Mouse (Mus musculus): ENCODE measurements around the gene Sectm1a. TPM values are rescaled to one million over a fixed set of nuclear protein-coding genes. Genes with fewer than 3 reads are reported as not detected.
"Not testable (repeated sequence)": the region's sequence is repeated elsewhere in the genome, so short reads cannot be mapped to it uniquely, and the experiment has no call there.

Gene Sectm1a
- total RNA-seq, 2 experiments from 2014 or later, result not detected

- Histone ChIP-seq H3K4me3 (peak overlapping the region; percentile 35), H3K27ac (peak overlapping the region; percentile 71)
- DNase-seq, result no peak
- TF ChIP-seq CTCF (IDR thresholded peaks at IDR 0.05), result no peak
- intact Hi-C loops (cut with DNase I), result no loop called here
Observed at GRCm38 (mm10) chr11:121082857-121083500, 2.0 kb upstream of the Sectm1a start.

GRCm38 (mm10) chr11:121082250-121082649 is 1.2 kb upstream of the Sectm1a start:
- no peak for DNase-seq
- intact Hi-C loops (cut with DNase I), result no loop called here
- peak overlapping the region; percentile 71 for H3K27ac ChIP-seq
- TF ChIP-seq CTCF (IDR thresholded peaks at IDR 0.05), result no peak
- no peak overlapping the region for H3K4me3 ChIP-seq

- H3K27ac ChIP-seq, result no peak overlapping the region
- TF ChIP-seq CTCF (IDR thresholded peaks at IDR 0.05), result no peak
- no peak for DNase-seq
- H3K4me3 ChIP-seq, result no peak overlapping the region
- intact Hi-C loops (cut with DNase I), result no loop called here
Observed at GRCm38 (mm10) chr11:121080330-121080729, 690 bp downstream of the Sectm1a start.

- intact Hi-C loops (cut with DNase I), result loop anchor here (5.0 kb wide), 1 partner anchor 47 kb away; no protein-coding TSS in a partner anchor
- no peak overlapping the region for H3K27ac ChIP-seq
- H3K4me3 ChIP-seq, result no peak overlapping the region
- TF ChIP-seq CTCF (IDR thresholded peaks at IDR 0.05), result no peak
- DNase-seq, result no peak
Observed at GRCm38 (mm10) chr11:121075655-121076054, 5.4 kb downstream of the Sectm1a start.

GRCm38 (mm10) chr11:121069662-121070061 is 11.4 kb downstream of the Sectm1a start:
- intact Hi-C loops (cut with DNase I); DNase-seq; H3K4me3 ChIP-seq; H3K27ac ChIP-seq: not testable (repeated sequence)

GRCm38 (mm10) chr11:121067895-121068294 is 13.1 kb downstream of the Sectm1a start:
- TF ChIP-seq CTCF (IDR thresholded peaks at IDR 0.05), result no peak
- no peak for DNase-seq
- H3K4me3 ChIP-seq, result no peak overlapping the region
- intact Hi-C loops (cut with DNase I), result no loop called here
- H3K27ac ChIP-seq, result no peak overlapping the region

GRCm38 (mm10) chr11:121064197-121064596 is 16.8 kb downstream of the Sectm1a start:
- no peak for DNase-seq
- Histone ChIP-seq H3K4me3 (peak overlapping the region; percentile 30), H3K27ac (0 out of 2 replicates have a peak overlapping the region, but pooled peaks have one; percentile 4)
- intact Hi-C loops (cut with DNase I), result no loop called here
- peak; percentile 49 for TF ChIP-seq CTCF (IDR thresholded peaks at IDR 0.05)

- peak within 1 kb of the TSS; percentile 30 for H3K4me3 ChIP-seq
- intact Hi-C loops (cut with DNase I), result no loop called here
- no peak for DNase-seq
- no peak for TF ChIP-seq CTCF (IDR thresholded peaks at IDR 0.05)
- H3K27ac ChIP-seq, result peak within 1 kb of the TSS; percentile 4; the same call in 1 of the 2 replicates
Observed at GRCm38 (mm10) chr11:121063379-121063778, 17.6 kb downstream of the Sectm1a start, which contains the start of gene Sectm1b. Sectm1b (minus strand) TSS chr11:121063569.

GRCm38 (mm10) chr11:121061615-121062014 is 19.4 kb downstream of the Sectm1a start:
- DNase-seq, result no peak
- Histone ChIP-seq H3K4me3 (no peak overlapping the region), H3K27ac (no peak overlapping the region)
- no peak for TF ChIP-seq CTCF (IDR thresholded peaks at IDR 0.05)
- intact Hi-C loops (cut with DNase I), result no loop called here

GRCm38 (mm10) chr11:121060401-121061067 is 20.5 kb downstream of the Sectm1a start:
- H3K4me3 ChIP-seq; DNase-seq; intact Hi-C loops (cut with DNase I); H3K27ac ChIP-seq: not testable (repeated sequence)

GRCm38 (mm10) chr11:121059471-121059870 is 21.5 kb downstream of the Sectm1a start:
- intact Hi-C loops (cut with DNase I), result no loop called here
- Histone ChIP-seq H3K27ac (no peak overlapping the region), H3K4me3 (no peak overlapping the region)
- no peak for TF ChIP-seq CTCF (IDR thresholded peaks at IDR 0.05)
- no peak for DNase-seq

GRCm38 (mm10) chr11:121058956-121059355 is 22.1 kb downstream of the Sectm1a start:
- no peak for DNase-seq
- TF ChIP-seq CTCF (IDR thresholded peaks at IDR 0.05), result no peak
- Histone ChIP-seq H3K4me3 (no peak overlapping the region), H3K27ac (no peak overlapping the region)
- intact Hi-C loops (cut with DNase I), result no loop called here

GRCm38 (mm10) chr11:121058122-121058521 is 22.9 kb downstream of the Sectm1a start:
- no peak for TF ChIP-seq CTCF (IDR thresholded peaks at IDR 0.05)
- intact Hi-C loops (cut with DNase I), result no loop called here
- H3K27ac ChIP-seq, result no peak overlapping the region
- no peak for DNase-seq
- H3K4me3 ChIP-seq, result no peak overlapping the region
